Mouse (Mus musculus) adrenal gland, adult 18-20 months (tissue): ENCODE measurements at regions not wholly inside any gene's neighbourhood (a gene's known extent, or its start where the extent isn't known, plus 50 kb on each side); places are given as distances from the start of the nearest gene placed in this dataset.

Experiments used
- DNase-seq, 2 experiments: peaks; one replicate each; pipeline ENCODE4 v3.0.0; 2021 to 2022; ENCODE audit warnings: low spot score in 2 of 2

GRCm38 (mm10) chr3:50932397-50933089 is 291.7 kb upstream of the Noct start:
- DNase-seq, result no peak

- no peak for DNase-seq
These were observed 291.2 kb upstream of the Noct start for GRCm38 (mm10) chr3:50933090-50933443.

DNA sequence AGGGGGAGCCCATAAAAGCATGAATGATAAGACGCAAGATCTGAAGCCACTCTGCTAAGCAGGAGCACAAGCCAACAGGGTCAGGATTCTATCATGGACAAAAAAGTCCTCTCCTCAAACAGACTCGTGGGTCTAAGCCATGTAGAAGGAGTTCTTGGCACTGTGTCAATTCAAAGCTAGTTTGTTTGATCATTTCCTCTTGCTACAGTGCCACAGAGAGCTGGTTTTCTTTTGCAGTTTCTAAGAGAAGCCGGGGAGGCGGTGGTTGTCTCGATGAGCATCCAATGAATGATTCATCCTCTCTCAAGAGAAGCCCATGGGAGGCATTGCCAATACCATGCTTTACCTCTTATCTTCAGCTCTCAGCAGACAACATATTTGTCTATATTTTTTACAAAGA is 284.6 kb upstream of the Noct start:
- no peak for DNase-seq

DNA sequence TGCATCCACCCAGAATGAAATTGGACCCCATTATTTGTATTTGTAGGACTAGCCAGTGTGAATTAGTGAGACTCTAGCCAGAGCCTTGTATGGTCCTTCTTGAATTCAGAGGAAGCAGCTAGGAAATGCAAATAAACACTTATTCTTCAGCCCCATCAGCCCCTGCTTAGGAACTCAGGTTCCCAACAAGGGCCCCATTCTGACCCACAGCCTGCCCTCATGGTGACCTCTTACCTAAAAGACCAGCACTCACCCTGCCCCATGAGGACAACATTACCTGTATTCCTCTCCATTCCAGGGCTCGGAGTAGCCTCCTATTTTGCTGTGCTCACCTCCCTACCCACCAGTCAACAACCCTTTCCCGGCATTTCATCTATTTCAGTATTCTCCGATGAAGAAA is 283.6 kb upstream of the Noct start:
- DNase-seq, result no peak

- no peak for DNase-seq
These were observed 270.8 kb upstream of the Noct start for GRCm38 (mm10) chr3:50953456-50953855.

DNA sequence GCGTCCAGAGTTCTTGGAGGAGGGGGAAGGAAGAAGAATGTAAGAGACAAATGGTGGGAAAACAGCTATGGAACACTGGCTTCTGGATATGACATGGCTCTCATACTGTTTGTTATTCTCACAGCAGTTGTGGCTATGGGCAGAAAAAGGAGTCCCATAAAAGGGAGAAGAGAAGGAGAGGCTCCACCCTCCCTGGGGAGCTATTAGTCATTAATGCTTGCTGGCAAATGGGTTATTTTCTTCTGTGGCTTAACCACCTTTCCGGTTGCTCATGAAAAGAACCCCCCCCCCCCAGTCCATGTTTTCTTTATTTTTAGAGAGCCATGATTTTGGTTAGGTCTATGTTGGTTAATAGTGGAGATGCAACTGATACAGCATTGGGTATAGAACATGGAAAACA is 253.9 kb upstream of the Noct start:
- DNase-seq, result no peak

GRCm38 (mm10) chr3:50973081-50973480 is 251.2 kb upstream of the Noct start:
- DNase-seq, result no peak

GRCm38 (mm10) chr3:50976141-50976780 is 248.0 kb upstream of the Noct start:
- DNase-seq, result no peak

DNA sequence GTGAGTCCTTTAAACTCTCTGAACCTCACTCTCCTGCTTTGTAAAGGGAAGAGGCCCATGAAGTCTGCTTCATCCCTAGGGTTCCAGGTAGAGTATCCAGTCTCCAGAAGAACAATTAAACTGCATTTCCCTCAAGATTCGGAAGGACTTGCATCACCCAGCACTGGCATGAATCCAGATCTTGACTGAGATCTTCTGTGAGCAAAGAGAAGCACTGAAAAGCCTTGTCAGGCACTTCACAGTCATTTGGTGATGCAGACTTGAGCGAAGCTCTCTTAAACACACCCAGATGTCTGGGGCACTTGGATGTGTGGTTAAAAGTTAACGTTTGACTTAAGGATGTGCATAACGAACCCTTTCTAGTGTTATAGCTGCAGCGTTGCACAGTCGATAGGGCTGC is 247.4 kb upstream of the Noct start:
- no peak for DNase-seq

GRCm38 (mm10) chr3:50978636-50979035 is 245.6 kb upstream of the Noct start:
- DNase-seq, result no peak

GRCm38 (mm10) chr3:50979592-50979991 is 244.7 kb upstream of the Noct start:
- no peak for DNase-seq

DNA sequence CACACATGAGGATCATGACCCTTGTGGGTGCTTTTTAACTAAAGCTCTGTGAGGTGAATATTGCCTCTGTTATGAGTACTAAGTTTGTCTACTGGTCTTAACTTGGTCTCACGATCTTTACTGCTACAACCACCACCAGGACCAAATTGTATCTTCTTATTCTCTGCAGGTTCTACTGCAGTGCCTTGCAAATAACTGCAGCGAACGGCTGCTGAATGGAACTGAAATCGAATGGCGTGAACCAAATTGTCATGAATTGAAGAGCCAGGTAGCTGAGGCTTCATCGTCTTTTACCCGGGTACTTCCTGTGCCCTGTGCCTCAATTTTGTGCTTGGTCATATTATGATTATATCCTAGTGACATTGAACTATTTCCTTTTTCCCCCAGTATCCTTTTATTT is 242.5 kb upstream of the Noct start:
- DNase-seq, result no peak

- DNase-seq, result no peak
These were observed 241.6 kb upstream of the Noct start for GRCm38 (mm10) chr3:50982649-50983048.

DNA sequence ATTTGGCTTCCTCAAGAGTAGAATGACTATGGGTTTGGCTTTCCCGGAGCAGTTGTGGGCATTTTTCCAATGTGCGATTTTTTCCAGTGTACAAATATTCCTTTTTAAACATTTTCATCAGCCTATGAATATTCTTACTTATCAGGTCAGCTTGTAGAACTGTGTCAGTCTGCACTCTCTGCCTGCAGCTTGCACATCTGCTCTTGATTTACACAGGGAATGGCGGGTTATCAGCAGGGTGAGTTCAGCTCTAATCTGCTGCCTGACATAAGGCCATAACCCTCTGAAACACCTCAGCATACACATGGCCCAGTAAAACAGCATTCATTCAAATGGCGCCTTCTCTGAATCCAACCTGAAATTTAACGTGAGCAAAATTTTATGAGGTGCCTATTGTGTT is 241.1 kb upstream of the Noct start:
- DNase-seq, result no peak

GRCm38 (mm10) chr3:50983962-50984765 is 240.1 kb upstream of the Noct start:
- DNase-seq, result no peak

DNA sequence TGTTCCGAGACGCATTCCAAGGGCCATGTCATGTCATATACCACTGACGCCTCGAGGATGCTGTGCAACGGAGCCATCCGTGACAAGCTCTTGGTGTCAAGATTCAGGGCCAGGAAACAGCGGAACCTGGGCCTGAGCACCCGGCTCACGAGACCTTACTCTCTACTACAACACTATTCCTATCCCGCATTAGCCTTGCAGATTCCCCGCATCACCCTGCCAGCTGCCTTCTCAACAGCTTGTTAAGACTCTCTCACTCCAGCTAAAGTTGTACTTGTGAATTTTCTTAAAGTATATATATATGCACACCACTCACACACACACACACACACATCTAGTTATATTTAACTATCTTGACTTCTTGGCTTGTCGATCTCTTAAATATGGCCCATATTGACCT is 236.4 kb upstream of the Noct start:
- DNase-seq, result no peak

- DNase-seq, result no peak
These were observed 233.4 kb upstream of the Noct start for GRCm38 (mm10) chr3:50990810-50991209.

DNA sequence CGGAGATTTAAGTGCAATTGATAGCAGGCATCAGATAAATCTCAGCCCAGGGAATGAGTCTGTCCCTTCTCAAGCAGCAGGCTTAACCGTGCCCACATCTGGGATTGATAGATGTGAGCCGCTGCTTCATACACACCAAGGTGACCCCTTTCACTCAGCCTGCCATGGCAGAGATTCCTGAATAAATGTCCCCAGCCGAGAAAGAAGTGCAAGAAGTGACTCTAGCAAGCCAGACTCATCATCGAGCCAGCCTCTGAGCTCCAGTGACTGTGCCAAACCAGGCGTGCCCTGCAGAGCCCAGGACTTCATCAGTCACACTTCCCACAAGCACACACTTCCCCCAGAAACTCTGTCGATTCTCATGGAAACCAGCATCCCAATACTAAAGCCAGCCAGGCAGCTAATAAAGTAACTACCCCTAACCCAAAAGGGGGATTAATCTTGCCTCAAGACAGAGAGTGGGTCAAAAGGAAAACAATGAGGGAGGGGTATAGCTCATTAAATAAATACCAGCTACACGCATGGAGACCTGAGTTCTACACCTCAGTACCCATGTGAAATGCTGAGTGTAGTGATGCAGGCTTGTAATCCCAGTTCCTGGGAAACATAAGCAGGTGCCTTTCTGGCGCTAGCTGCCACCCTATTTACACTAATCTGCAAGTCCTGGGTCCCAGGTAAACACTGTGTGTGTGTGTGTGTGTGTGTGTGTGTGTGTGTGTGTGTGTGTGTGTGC is 231.5 kb upstream of the Noct start:
- no peak for DNase-seq

DNA sequence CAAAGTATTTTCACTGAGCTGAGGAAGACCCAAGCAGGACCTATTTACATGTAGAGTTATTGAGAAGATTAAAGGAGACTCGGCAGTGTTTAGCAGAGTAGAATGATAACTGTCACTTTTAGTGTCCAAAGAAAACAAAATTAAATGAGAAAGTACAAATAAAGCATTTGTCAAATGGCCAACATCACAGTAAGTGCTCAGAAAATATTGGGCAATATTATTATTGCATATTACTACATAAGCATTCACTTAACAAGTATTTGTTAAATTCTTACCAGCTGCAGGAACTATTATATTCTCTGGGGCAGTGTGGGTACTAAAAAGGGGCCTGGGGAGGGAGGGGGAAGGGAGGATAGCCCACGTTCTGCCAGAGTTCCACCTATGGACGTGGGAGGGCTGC is 224.5 kb upstream of the Noct start:
- DNase-seq, result no peak

DNA sequence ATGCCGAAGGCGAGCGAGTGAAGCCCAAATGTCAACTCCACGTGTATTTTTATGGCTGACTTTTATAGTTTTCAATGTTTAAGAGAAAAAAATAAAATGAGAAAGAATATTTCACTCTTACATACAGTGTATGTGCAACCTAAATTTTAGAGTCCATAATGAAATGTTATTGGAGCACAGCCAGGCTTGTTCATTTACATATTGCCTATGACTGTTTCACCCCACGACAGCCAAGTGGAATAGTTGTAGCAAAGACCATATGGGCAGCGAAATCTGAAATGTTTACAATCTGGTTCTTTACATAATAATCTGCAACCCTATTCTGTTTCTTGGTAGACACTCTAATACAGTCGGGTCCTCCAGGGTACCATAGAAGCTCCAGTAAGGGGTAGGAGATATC is 223.3 kb upstream of the Noct start:
- DNase-seq, result no peak

DNA sequence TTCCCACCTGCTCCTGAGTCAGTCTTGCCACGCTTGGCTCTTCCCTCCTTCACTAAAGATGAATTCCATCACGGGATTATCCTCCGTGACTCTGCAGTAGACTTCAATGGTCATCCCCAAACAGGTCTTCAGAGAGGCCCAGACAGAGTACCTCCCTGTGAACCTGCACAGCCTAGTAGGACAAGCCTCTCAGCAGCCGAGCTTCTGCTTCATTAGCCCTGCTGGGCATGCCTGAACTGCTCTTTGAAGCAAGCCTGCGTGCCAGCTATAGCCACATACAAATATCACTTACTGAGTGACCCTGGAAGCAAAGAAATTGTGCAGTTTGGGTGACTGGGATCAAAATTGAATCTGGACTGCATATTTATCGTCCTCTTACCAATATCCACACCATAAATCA is 221.6 kb upstream of the Noct start:
- DNase-seq, result no peak
